Comparison of ENCODE assay signal across 8 mouse cellular contexts in genomic region chr5:73490596-73491073, GRCm38 (mm10). TPM values are rescaled to one million over a fixed set of nuclear protein-coding genes. Genes with fewer than 3 reads are reported as not detected.
A peak's percentile ranks its signal among the peaks of the same experiment; 100 is the strongest.
DNase-seq lines count a peak whose midpoint lies in the region; ATAC-seq lines count a peak whose summit lies in the region.

No protein-coding gene starts in this region.

- no peaks in the 10 kb centered on the region for H3K9me3 ChIP-seq in hindbrain, embryonic 12.5 days (replicated peaks)

- peak overlapping the region; percentile 90 for H3K4me3 ChIP-seq in hindbrain, embryonic 12.5 days

- no peaks in the 10 kb centered on the region for H3K27me3 ChIP-seq in hindbrain, embryonic 12.5 days

- under 1% methylated on average over 30 of the region's 37 CpGs for WGBS in hindbrain, embryonic 12.5 days

- DNase-seq in NIH3T3 (ENCODE audit: low read depth): peak; percentile 100
- DNase-seq in cerebellum, postnatal 10 days: peak; percentile 100
- peak; percentile 99 to 100 for DNase-seq in frontal cortex, postnatal 10 days (ENCODE audit: low spot score in 2 of 2)
- peak; percentile 98 to 99 for DNase-seq in layer of hippocampus, postnatal 14 days (ENCODE audit: low spot score in 2 of 2)
- peak; percentile 99 for DNase-seq in lung, postnatal 14 days
- DNase-seq in retina, adult 2 months (ENCODE audit: low read depth, low spot score): peak; percentile 95
- peak; percentile 98 to 99 for DNase-seq in thymus, postnatal 36 days

- ATAC-seq in hindbrain, embryonic 12.5 days (ENCODE audit: low FRiP score): peak; percentile 97

- peak overlapping the region; percentile 61 for H3K9ac ChIP-seq in hindbrain, embryonic 12.5 days

- H3K36me3 ChIP-seq in hindbrain, embryonic 12.5 days: no peaks in the 10 kb centered on the region

- H3K4me2 ChIP-seq in hindbrain, embryonic 12.5 days (replicated peaks): peak overlapping the region; percentile 94

- peaks cover 9% of the 10 kb centered on the region for H3K4me1 ChIP-seq in hindbrain, embryonic 12.5 days

- peak overlapping the region; percentile 95 for H3K27ac ChIP-seq in hindbrain, embryonic 12.5 days

RNA-seq across cellular contexts. Expression of gene Dcun1d4, which starts 9.8 kb away (rescaled TPM):
- 58.4 and 67.4 TPM in 2 replicates for polyA plus RNA-seq in hindbrain, embryonic 12.5 days (2016; fragmentation: Nextera tagmentation; extraction: Ambion mirVana)
- 100 to 1,000 TPM; 116 to 120 TPM for total RNA-seq in layer of hippocampus, postnatal 14 days (2021)

Comparison
In these comparisons a context has a peak if more than half of its experiments do, and no peak if none do; other contexts are left out.
1. Peak in every context shown above with its lines: DNase-seq, ATAC-seq, H3K4me3 ChIP-seq and H3K27ac ChIP-seq.